Mouse (Mus musculus): ENCODE measurements around the gene Tagln3. TPM values are rescaled to one million over a fixed set of nuclear protein-coding genes. Genes with fewer than 3 reads are reported as not detected.

The Tagln3 gene
- polyA plus RNA-seq, 1 experiment, result not detected

GRCm38 (mm10) chr16:45695445-45696160 lies 28.8 kb downstream of the Tagln3 start:
- no peaks in the 10 kb centered on the region for H3K4me1 ChIP-seq
- H3K9me3 ChIP-seq, result no peaks in the 10 kb centered on the region
- H3K27me3 ChIP-seq (replicated peaks), result peaks cover 10% of the 10 kb centered on the region
- TF ChIP-seq FLI1 (IDR thresholded peaks at IDR 0.05; ENCODE audit: low read length) (no peak), GATA1 (IDR thresholded peaks at IDR 0.05; ENCODE audit: borderline replicate concordance, low read length) (no peak)
- no peak overlapping the region for H3K4me3 ChIP-seq (replicated peaks)
- no peaks in the 10 kb centered on the region for H3K36me3 ChIP-seq (replicated peaks; ENCODE audit: low read length)

- TF ChIP-seq GATA1 (IDR thresholded peaks at IDR 0.05; ENCODE audit: borderline replicate concordance, low read length) (no peak), FLI1 (IDR thresholded peaks at IDR 0.05; ENCODE audit: low read length) (no peak)
- H3K4me1 ChIP-seq, result no peaks in the 10 kb centered on the region
- H3K9me3 ChIP-seq, result no peaks in the 10 kb centered on the region
- H3K4me3 ChIP-seq (replicated peaks), result no peak within 1 kb of the TSS
- H3K27me3 ChIP-seq (replicated peaks), result peaks cover 10% of the 10 kb centered on the region
- H3K36me3 ChIP-seq (replicated peaks; ENCODE audit: low read length), result no peaks in the 10 kb centered on the region
Observed at GRCm38 (mm10) chr16:45693558-45693957, 30.9 kb downstream of the Tagln3 start, which contains the start of gene Tmprss7. Gene Tmprss7, minus strand, starts transcription at chr16:45693658.

DNA sequence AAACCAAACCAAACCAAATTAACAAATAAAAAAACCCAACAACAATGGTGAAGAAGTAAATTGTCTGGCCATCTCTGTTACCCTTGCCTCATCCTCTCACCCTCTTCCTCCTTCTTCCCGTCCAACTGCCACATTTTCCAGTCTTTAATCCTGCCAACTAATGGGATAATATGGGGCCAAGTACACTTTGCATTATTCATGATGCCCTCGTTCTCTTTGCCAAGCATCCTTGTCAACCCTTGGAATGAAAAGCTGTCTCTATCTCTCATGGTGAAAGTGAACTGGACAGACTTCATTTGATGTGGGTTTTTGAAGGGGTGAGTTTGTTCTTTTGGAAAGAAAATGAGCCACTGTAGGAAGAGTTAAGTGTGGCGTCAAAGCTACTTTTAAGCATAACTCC lies 31.6 kb downstream of the Tagln3 start:
- Histone ChIP-seq H3K36me3 (replicated peaks; ENCODE audit: low read length) (no peaks in the 10 kb centered on the region), H3K4me1 (no peaks in the 10 kb centered on the region), H3K4me3 (replicated peaks) (no peak overlapping the region), H3K27me3 (replicated peaks) (peaks cover 10% of the 10 kb centered on the region), H3K9me3 (no peaks in the 10 kb centered on the region)
- TF ChIP-seq FLI1 (IDR thresholded peaks at IDR 0.05; ENCODE audit: low read length), result no peak
- TF ChIP-seq GATA1 (IDR thresholded peaks at IDR 0.05; ENCODE audit: borderline replicate concordance, low read length), result no peak

- Histone ChIP-seq H3K27me3 (replicated peaks) (peaks cover 7% of the 10 kb centered on the region), H3K4me1 (no peaks in the 10 kb centered on the region), H3K36me3 (replicated peaks; ENCODE audit: low read length) (no peaks in the 10 kb centered on the region), H3K4me3 (replicated peaks) (no peak overlapping the region), H3K9me3 (no peaks in the 10 kb centered on the region)
- TF ChIP-seq FLI1 (IDR thresholded peaks at IDR 0.05; ENCODE audit: low read length) (no peak), GATA1 (IDR thresholded peaks at IDR 0.05; ENCODE audit: borderline replicate concordance, low read length) (no peak)
Observed at GRCm38 (mm10) chr16:45690178-45690577, 34.2 kb downstream of the Tagln3 start.

- no peaks in the 10 kb centered on the region for H3K9me3 ChIP-seq
- TF ChIP-seq FLI1 (IDR thresholded peaks at IDR 0.05; ENCODE audit: low read length), result no peak
- no peak for TF ChIP-seq GATA1 (IDR thresholded peaks at IDR 0.05; ENCODE audit: borderline replicate concordance, low read length)
- H3K4me1 ChIP-seq, result no peaks in the 10 kb centered on the region; the same call in 1 of the 2 replicates
- peaks cover 4% of the 10 kb centered on the region for H3K27me3 ChIP-seq (replicated peaks)
- H3K36me3 ChIP-seq (replicated peaks; ENCODE audit: low read length), result no peaks in the 10 kb centered on the region
- H3K4me3 ChIP-seq (replicated peaks), result no peak overlapping the region
Observed at GRCm38 (mm10) chr16:45686833-45687232, 37.6 kb downstream of the Tagln3 start.

DNA sequence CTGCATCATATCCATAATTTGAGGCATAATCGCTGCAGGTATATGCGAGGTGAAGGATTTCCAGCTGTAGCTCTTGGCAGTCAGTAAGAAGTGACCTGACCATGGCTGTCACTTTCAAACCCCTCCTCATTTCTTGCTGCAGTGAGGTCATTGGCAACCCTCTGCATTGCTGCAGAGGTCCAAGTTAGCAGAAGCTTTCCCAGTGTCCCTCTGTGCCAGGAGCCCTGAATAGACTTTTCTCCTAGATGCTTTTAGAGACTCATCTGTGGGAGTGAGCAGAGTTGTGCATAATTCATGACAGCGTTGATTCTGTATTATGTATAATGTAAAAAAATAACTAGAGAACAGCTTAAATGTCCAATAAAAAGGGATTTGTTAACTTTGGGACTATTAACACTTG lies 39.1 kb downstream of the Tagln3 start:
- no peaks in the 10 kb centered on the region for H3K9me3 ChIP-seq
- no peaks in the 10 kb centered on the region for H3K36me3 ChIP-seq (replicated peaks; ENCODE audit: low read length)
- no peak overlapping the region for H3K4me3 ChIP-seq (replicated peaks)
- H3K27me3 ChIP-seq (replicated peaks), result peaks cover 4% of the 10 kb centered on the region
- H3K4me1 ChIP-seq, result no peaks in the 10 kb centered on the region; the same call in 1 of the 2 replicates
- TF ChIP-seq GATA1 (IDR thresholded peaks at IDR 0.05; ENCODE audit: borderline replicate concordance, low read length), result no peak
- no peak for TF ChIP-seq FLI1 (IDR thresholded peaks at IDR 0.05; ENCODE audit: low read length)

DNA sequence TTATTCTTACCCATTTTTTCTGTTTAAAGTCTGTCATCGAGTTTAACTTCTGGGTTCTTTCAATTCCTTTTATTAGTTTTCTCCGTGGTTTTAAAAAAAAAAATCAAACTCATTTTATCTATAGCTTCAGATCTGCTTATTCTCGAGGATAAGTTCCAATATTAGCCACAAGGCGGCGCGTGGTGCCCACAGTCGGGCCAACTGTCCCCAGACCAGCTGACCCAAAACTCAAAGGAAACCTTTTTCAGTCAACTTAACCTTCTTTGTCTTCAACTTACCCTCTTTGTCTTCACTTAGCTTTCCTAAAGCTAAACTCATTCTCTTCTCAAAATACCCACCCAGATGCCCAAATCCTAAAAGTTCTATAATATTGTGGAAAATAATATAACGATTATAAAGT lies 39.6 kb downstream of the Tagln3 start:
- H3K27me3 ChIP-seq (replicated peaks), result peaks cover 4% of the 10 kb centered on the region
- TF ChIP-seq FLI1 (IDR thresholded peaks at IDR 0.05; ENCODE audit: low read length), result no peak
- no peak for TF ChIP-seq GATA1 (IDR thresholded peaks at IDR 0.05; ENCODE audit: borderline replicate concordance, low read length)
- H3K4me3 ChIP-seq (replicated peaks), result no peak overlapping the region
- no peaks in the 10 kb centered on the region for H3K36me3 ChIP-seq (replicated peaks; ENCODE audit: low read length)
- no peaks in the 10 kb centered on the region; the same call in 1 of the 2 replicates for H3K4me1 ChIP-seq
- H3K9me3 ChIP-seq, result no peaks in the 10 kb centered on the region

- Histone ChIP-seq H3K36me3 (replicated peaks; ENCODE audit: low read length) (no peaks in the 10 kb centered on the region), H3K27me3 (replicated peaks) (no peaks in the 10 kb centered on the region), H3K4me1 (peaks cover 46% of the 10 kb centered on the region), H3K9me3 (no peaks in the 10 kb centered on the region), H3K4me3 (replicated peaks) (no peak overlapping the region)
- TF ChIP-seq FLI1 (IDR thresholded peaks at IDR 0.05; ENCODE audit: low read length) (no peak), GATA1 (IDR thresholded peaks at IDR 0.05; ENCODE audit: borderline replicate concordance, low read length) (no peak)
Observed at GRCm38 (mm10) chr16:45676462-45676861, 47.9 kb downstream of the Tagln3 start.

DNA sequence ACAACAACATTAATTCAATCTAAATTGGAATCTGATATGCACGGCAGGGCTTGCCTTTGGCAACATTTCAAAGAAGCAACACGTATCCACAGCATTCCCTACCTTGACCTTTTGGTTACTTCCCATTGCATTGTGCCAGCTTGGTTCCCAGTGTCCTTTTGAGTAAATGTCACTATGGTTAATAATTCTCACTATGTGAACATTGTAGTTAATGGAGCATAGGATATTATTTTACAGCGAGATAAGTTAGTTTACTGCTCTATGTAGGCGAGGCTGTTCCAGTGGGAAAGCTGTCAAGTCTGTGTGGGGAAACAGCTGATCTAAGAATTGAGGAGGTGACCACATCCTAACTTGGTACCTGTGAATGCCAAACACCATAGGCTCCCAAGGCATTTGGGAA lies 54.4 kb downstream of the Tagln3 start:
- H3K27me3 ChIP-seq (replicated peaks), result no peaks in the 10 kb centered on the region
- no peaks in the 10 kb centered on the region for H3K9me3 ChIP-seq
- peaks cover 85% of the 10 kb centered on the region for H3K4me1 ChIP-seq
- H3K36me3 ChIP-seq (replicated peaks; ENCODE audit: low read length), result peaks cover 7% of the 10 kb centered on the region
- TF ChIP-seq GATA1 (IDR thresholded peaks at IDR 0.05; ENCODE audit: borderline replicate concordance, low read length) (no peak), FLI1 (IDR thresholded peaks at IDR 0.05; ENCODE audit: low read length) (no peak)
- no peak overlapping the region for H3K4me3 ChIP-seq (replicated peaks)

- H3K27me3 ChIP-seq (replicated peaks), result no peaks in the 10 kb centered on the region
- TF ChIP-seq GATA1 (IDR thresholded peaks at IDR 0.05; ENCODE audit: borderline replicate concordance, low read length) (no peak; the same call in 2 of the 3 replicates), FLI1 (IDR thresholded peaks at IDR 0.05; ENCODE audit: low read length) (peak; percentile 55; the same call in 1 of the 2 replicates)
- no peaks in the 10 kb centered on the region for H3K9me3 ChIP-seq
- peaks cover 25% of the 10 kb centered on the region for H3K36me3 ChIP-seq (replicated peaks; ENCODE audit: low read length)
- H3K4me3 ChIP-seq (replicated peaks), result peak overlapping the region; percentile 80
- H3K4me1 ChIP-seq, result peaks cover 86% of the 10 kb centered on the region
Observed at GRCm38 (mm10) chr16:45668178-45668577, 56.2 kb downstream of the Tagln3 start.
